Mouse (Mus musculus): ENCODE results near the gene Tmem222. TPM values are rescaled to one million over a fixed set of nuclear protein-coding genes. Genes with fewer than 3 reads are reported as not detected.

Tmem222 gene
- total RNA-seq (2017), result 20.4 and 21.7 TPM in 2 replicates

DNA sequence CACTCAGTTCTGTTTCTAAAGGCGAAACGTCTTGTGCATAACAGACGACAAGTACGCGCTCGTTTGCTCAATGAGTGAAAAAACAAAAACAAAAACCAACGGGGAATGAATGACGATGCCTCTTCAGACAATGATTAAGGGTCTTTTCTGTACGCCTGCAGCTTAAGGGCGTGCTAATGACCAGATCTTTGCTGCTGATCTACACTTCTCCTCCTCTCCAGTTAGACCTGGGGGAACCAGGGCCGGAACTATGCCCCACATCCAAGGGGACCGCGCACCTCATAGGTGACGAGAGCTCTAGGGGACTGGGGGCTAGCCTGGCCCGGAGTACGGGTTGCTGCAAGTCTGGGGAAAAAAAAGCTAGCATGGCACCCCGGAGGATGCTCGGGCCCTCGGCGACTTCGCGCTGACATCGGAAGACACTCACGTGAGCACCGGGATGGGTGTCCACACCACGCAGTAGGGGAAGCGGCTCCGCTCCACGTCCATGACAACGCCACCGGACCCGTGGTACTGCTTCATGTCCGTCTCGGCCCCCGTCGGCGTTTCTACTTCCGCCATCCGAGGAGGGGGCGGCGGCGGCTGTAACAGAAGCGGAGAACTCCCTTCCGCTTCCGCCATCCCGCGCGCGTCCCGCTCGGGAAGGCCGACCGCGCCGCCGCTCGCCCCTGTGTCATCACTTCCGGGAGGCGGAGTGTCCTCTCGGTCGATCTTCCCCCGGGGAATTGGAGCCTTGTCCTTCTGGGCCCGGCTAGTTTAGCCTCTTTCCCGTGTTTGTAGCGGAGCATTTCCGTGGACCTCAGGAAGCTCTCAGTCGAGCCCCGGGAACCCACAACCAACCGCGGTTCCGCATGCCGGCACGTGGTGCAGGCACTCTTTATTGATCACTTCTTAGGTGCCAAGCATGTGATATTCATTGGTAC lies at the start of gene Tmem222:
TSS of gene Tmem222 (minus strand) at position 689 of the 923 bp plus-strand sequence.
- peak; percentile 90 for ATAC-seq (replicated peaks; ENCODE audit: low read depth, poor library complexity, severe bottlenecking)

DNA sequence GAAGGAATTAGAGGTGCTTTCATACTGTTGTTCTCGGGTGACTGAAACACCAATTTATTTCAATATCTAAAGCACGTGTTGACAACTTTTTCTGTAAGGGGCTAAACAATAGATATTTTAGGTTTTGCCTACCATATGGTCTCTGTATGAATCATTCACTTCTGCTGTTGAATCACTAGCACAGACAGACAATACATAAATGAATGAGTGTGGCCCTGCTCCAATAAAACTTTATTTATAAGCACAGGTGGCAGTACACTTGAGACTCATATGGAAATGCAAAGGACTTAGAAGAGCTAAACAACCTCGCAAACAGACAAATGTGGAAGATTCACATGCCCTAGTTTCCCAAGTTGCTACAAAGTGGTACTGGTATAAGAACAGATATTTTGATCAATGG lies 42.1 kb upstream of the Tmem222 start:
- ATAC-seq (replicated peaks; ENCODE audit: low read depth, poor library complexity, severe bottlenecking), result no peak

DNA sequence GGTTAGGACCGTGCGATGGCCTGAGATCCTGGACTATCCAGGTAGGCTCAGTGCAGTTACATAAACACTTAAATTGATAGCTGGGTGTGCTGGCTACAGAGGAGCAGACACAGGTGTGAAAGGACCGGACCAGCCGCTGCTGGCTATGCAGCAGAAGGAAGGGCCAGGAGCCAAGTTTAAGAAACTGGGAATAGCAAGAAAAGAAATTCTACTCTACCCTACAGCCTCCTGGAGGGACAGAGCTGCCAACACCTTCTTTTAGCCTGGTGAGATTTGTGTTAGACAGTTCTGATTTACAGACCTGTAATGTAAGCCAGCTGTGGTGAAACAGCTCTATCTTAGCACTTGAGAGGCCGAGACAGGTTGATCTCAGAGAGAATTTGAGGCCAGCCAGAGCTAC lies 38.4 kb upstream of the Tmem222 start:
- ATAC-seq (replicated peaks; ENCODE audit: low read depth, poor library complexity, severe bottlenecking), result no peak

DNA sequence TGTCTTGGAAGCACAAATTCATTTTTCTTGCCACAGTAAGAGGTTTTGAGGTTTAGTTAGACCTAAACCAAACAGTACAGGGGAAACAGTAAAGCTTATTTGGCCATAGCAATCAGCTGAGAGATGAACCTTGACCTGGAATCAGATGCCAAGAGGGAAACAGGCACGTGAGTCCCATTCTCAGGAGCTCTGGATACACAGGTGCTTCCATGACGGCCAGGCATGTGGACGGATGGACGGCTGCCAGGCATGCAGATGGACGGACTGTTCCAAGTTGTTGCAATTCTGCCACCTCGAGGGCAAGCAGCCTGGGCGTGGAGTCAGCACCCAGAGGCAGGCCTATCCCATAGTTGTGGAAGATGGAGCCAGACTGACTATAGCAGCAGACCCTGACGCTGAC lies 37.3 kb upstream of the Tmem222 start:
- no peak for ATAC-seq (replicated peaks; ENCODE audit: low read depth, poor library complexity, severe bottlenecking)

DNA sequence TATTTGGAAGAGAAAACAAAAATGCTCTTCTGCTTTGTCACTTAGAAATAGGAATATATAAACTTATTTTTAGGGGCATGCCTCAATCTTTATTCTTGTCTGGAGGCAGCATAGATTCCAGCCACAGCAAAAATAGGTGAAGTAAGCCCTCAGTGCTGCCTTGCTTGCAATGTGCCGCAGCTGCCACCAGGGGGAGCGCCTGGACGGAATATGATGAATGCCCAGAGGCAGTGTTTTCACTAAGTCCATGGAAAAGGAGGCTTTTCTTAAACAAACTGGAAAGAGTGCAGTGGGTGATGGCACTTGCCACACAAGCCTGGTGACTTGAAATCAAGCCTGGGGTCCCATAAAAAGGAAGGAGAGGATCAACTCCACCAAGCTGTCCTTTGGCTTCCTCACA lies 32.4 kb upstream of the Tmem222 start:
- ATAC-seq (replicated peaks; ENCODE audit: low read depth, poor library complexity, severe bottlenecking), result peak; percentile 88

DNA sequence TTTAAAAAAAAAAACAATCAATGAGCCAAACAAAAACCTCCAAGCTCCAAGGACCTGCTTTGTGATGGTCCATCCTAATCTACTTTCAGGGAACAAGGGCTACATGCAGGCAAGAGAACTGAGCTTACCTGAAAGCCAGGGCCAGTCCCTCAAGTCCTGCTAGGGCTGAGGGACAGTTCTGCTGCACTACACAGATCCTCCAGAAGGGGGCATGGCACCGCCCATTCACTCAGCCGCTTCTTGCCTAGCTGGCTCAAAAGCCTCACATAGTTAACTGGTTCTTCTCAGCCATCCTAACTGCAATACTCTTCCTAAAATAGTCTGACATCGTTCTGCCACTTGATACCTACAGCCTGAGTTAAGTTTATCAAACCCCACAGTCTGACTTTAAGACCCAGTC lies 29.7 kb upstream of the Tmem222 start:
- ATAC-seq (replicated peaks; ENCODE audit: low read depth, poor library complexity, severe bottlenecking), result peak; percentile 67

DNA sequence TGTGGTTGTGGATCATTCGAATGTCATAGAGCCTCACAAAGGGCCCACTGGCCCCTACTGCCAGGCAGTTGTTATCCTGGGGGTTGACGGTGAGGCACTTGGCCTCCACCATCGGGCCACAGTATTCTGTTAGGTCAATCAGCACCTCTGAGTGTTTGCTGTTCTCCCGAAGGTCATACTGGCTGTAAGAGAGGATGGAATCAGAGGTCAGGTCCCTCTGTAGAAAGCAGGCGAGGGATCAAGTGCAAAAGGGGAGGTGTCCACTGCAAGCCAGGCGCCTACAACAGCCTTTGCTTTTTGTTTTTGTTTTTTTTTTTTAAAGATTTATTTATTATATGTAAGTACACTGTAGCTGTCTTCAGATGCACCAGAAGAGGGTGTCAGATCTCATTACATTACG lies 28.2 kb upstream of the Tmem222 start:
- ATAC-seq (replicated peaks; ENCODE audit: low read depth, poor library complexity, severe bottlenecking), result no peak

DNA sequence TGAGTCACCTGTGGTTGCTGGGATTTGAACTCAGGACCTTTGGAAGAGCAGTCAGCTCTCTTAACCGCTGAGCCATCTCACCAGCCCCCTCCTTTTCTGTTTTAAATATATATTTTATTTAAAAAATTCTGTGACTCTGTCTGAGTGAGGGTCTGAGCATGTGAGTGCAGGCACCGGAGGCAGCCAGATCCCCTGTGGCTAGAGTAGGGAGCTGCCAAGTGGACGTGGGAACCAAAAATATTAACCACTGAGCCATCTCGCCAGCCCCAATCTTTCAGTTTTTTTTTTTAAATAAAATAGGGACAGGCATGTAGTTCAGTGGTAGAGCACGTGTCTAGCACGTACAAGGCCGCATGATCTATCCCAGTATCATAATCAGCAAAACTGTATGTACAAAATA lies 27.2 kb upstream of the Tmem222 start:
- ATAC-seq (replicated peaks; ENCODE audit: low read depth, poor library complexity, severe bottlenecking), result no peak

DNA sequence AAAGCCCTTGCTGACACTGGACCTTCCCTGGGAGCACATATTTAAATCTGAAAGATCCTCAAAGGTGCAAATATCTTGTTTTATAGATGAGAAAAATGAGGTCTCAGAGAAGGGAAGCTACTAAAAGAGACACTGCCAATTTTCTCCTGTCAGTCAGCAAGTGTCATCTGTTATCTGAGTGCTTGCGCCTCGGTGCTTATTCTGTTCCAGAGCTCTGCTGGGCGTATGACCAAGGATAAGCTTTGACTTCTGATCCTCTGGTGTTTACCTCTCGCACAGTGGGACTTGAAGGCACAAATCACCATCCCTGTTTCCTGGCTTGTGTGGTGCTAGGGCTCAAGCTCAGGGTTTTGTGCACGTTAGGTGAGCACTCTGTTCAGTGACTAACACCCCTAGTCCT lies 25.1 kb upstream of the Tmem222 start:
- no peak for ATAC-seq (replicated peaks; ENCODE audit: low read depth, poor library complexity, severe bottlenecking)

DNA sequence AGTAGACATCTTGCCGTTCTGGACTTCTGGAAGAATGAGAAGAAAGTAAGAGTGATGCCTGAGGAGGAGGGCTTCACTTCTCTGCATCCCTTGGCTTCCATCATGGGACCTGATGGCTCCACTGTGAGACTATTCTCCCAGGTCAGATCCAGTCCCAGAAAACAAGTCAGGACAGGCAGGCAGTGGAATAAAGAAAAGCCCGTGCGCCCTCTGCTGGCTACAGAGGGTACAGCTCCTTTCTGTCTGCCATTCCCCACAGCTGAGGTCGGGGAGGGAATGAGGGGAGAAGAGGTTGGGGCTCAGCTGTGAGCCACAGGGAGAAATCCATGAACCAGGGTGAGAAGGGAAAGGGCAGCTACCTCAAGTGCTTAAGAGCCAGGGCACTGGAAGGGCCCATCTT lies 24.2 kb upstream of the Tmem222 start:
- peak; percentile 61 for ATAC-seq (replicated peaks; ENCODE audit: low read depth, poor library complexity, severe bottlenecking)

DNA sequence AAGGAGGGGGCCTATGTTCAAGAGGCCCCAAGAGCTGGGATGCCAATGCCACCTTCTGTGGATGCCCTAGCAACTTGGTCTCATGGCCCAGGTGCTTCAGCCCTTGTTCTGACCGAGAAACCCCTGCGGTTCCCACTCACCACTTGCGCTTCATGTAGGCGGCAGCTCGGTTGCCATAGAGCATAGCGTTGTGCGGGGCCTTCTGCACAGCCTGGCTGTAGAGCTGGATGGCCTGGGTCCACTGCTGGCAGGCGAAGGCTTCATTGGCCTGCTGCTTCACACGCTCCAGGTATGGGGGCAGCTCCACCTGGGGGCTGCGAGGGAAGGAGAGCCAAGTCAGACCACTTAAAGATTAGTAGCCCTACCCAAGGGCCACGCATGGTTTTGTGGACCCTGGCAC lies 22.8 kb upstream of the Tmem222 start:
- ATAC-seq (replicated peaks; ENCODE audit: low read depth, poor library complexity, severe bottlenecking), result no peak

DNA sequence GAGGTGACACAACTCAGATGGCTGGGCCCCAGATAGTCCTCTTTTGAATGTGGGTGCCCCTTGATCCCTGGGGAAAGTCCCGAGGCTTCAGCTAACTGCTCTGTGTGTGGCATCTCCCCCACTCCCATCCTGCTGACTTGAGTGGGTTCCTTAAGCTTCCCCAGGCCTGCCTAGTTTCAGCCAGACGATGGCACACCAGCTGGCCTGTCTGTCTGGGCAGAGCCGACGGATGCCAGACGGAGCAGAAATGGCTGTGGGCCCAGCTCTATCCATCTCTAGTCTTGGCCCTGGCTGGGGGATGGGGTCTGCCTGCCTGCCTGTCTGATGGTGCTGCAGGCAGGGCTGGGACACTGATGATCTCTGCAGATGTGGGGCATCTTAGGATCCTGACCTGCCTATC lies 22.1 kb upstream of the Tmem222 start:
- ATAC-seq (replicated peaks; ENCODE audit: low read depth, poor library complexity, severe bottlenecking), result no peak

DNA sequence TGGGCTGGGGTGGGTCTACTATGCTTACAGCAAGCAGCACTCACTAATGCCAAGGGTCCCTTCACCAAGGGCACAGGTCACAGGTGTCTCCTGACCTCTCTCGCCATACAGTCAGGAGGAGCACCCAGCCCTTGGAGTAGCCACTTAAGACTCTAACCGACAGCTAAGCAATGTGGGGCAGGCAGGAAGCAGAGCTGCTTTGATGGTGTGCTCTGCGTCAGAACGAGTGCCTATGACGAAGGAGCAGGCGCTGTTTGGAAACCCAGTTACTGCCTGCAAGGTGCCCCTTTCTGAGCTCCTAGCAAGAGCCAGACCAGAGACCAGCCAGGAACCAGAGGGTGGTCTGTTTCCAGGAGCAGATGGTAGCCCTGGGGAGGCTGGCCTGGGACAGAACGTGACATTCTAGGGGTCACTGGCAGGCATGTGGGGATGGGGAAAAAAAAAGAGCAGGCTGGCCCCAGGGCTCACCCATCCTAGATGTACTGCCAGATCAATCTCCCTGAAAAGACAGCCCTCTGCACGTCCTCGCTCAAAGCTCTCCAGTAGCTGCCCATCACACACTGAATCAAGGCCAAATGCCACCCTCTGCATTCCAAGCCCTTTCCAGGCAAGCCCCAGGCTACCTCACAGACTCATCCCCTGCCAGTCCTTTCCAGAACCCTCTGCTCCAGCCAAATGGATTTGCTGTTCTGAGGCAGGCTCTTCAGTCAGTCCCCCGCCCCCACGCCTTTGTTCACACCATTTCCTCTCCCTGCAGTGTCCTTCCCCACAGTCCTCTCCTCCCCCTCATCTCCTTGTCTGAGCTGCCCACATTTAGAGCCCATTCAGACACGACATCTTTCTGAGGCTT lies 21.1 kb upstream of the Tmem222 start:
- no peak for ATAC-seq (replicated peaks; ENCODE audit: low read depth, poor library complexity, severe bottlenecking)

DNA sequence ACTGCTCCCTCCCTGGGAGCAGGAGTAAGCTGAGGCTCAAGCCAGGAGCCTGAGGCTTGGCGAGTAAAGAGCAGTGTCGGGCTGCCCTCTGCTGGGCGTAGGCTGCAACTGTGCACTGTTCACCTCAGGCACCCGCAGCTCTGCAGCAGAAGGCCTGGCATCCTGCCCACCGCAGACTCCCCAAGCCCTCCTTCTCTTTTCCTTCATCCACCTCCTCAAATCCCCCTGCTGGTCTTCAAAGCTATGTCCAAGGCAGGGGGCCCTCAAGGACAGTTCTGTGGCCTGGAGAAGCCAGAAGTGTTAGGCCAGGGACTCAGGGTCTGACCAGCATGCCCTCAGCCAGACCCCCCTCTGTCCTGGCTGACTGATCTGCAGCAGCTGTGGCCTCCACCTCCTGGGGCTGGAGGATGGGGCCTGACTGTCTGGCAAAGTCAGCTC lies 20.2 kb upstream of the Tmem222 start:
- ATAC-seq (replicated peaks; ENCODE audit: low read depth, poor library complexity, severe bottlenecking), result peak; percentile 91

DNA sequence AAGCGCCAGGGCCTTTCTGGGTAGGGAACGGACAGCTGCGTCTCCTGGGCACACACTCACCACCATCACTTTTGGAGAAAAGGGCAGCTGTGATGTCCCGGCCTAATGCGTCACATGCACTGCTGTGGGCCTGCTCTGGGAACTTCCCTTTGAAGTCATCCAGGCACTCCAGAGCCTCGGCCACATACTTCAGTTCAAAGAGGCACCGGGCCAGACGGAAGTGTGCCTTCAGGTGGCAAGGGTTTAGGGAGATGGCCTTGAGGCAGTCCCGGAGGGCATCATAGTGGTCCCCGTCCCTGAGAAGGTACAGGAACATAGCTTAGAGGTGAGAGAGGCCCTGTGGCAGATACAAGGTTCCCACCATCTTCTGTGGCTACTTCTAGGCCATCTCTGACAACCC lies 19.8 kb upstream of the Tmem222 start:
- no peak for ATAC-seq (replicated peaks; ENCODE audit: low read depth, poor library complexity, severe bottlenecking)

DNA sequence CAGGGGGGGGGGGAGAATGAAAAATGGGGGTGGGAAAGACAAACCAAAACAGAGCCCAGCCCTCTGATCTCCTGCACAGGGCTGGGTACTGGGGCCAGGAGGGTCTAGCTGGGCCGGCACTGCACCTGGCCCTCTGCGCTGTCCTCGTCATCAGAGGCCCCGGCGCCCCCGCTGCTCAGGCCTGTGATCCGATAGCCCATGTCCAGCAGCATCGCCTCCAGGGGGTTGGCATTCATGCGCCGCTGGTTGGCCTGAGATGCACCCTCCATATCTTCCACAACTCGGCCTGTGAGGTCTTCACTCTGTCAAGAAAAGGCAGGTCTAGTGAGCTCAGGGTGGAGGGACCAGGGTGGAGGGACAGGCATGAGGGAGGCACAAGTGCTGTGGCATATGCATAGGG lies 16.5 kb upstream of the Tmem222 start:
- no peak for ATAC-seq (replicated peaks; ENCODE audit: low read depth, poor library complexity, severe bottlenecking)

DNA sequence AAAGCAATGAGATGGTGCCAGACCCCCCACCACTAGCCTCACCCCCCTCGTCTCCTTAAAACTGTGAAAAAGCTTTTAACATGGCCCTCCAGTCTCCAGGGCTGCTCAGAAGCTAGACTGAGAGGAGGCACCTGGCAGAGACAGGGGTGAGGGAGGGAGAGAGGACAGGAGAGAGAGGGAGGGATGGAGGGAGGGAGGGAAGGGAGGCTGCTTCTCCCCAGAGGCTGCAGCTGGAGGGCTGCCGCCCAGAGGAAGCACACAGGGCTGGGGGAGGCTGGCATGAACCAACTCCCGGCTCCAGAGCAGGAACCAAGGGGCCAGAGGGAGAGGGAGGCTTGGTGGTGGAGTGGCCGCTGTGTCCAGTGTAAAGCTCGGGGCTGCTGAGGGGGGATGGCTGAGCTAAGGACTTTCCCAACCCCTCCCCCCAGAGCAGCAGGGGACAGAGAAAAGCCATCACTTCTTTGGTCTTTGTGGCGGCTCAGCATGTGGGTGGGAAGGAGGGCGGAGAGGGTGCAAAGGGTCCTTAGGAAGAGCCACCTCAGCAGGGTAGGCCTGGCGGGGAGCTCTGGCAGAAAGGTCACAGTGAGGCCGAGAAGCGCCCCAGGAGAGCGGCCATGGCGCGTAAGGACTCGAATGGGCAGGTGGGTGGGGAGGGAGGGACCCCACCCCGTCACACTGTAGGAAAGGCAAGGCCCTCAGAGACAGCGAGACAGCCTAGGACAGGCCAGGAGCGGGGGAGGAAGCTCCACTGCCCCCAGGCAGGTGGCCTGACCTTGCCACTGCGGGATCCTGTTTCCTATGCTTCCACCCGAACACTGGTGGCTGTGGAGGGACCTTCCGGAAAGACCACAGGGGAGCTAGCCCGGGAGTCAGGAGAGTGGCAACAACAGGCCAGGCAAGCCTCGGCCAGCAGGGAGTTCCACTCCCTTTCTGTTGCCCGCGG lies 15.6 kb upstream of the Tmem222 start:
- ATAC-seq (replicated peaks; ENCODE audit: low read depth, poor library complexity, severe bottlenecking), result no peak

DNA sequence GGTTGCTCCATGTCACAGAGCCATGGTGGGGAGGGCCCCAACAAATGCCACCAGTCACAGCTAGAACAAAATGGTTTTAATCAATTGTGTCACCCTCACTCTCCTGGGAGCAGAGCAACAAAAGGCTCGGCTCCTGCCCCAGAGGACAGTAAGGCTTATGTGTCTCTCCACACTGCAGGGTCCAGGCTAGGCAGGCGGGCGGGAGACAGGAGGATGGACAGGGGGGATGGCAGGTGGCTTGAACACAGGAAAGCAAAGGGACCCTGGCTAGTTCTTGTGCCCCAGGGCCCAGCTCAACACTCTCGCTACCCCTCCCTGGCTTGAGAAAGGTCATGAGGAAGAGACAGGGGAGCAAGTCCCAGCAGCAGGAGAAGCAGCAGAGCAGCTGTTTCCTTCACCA lies 14.8 kb upstream of the Tmem222 start:
- no peak for ATAC-seq (replicated peaks; ENCODE audit: low read depth, poor library complexity, severe bottlenecking)

DNA sequence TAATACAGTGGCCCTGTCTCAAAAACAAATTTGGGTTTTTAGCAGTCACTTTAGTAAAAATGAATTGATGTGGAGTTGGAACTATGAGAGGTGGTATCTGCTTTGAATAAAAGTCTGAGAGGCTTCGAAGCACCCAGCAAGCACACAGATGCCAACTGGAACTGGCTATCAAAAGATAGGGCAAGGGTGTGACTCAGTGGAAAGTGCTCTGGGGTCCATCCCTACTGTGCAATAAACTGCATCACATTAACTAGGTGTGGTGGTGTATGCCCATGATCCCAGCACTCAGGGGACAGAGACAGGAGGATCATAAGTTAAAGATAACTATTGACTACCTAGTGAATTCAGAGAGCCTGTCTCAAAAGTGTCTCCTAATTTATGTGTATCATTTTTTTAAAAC lies 13.7 kb upstream of the Tmem222 start:
- no peak for ATAC-seq (replicated peaks; ENCODE audit: low read depth, poor library complexity, severe bottlenecking)

DNA sequence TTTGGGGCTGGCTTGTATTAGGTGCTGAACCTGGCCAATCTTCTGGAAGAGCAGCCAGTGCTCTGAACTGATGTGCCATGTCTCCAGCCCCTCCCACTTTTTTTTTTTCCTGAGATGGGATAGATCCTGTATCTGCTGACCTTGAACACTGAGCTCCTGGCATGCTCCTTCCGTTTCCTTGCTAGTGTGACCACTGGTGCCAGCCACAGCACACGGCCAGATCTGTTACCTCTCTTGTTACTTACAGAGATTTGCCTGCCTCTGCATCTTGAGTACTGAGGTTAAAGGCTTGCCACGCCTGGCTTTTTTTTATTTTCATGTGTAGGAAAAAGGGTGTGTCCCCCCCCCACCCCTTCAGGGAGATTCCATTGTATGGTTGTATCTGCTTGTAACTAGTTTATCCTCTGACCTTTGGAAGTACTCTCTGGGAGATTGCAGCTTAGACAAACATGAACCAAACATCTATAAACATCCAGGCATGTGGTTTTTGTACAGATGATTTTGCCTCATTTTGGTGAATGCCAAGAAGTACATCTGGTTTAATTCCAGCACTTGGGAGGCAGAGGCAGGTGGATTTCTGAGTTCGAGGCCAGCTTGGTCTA lies 9.0 kb upstream of the Tmem222 start:
- ATAC-seq (replicated peaks; ENCODE audit: low read depth, poor library complexity, severe bottlenecking), result no peak

Data from common myeloid progenitor, adult 5-6 weeks (primary cell).